Mouse (Mus musculus) bone marrow macrophage, adult 2 months (primary cell): ENCODE measurements around the gene Ebi3.

Source experiments
- CTCF ChIP-seq: IDR thresholded peaks from 2 replicates; pipeline ENCODE4 v1.5.1; 2012; ENCODE audit warnings: low read depth, mild to moderate bottlenecking, low read length, moderate library complexity
- POLR2A ChIP-seq: IDR thresholded peaks from 2 replicates; pipeline ENCODE4 v1.6.1; 2012; ENCODE audit warnings: mild to moderate bottlenecking, low read depth, low read length, borderline replicate concordance

DNA sequence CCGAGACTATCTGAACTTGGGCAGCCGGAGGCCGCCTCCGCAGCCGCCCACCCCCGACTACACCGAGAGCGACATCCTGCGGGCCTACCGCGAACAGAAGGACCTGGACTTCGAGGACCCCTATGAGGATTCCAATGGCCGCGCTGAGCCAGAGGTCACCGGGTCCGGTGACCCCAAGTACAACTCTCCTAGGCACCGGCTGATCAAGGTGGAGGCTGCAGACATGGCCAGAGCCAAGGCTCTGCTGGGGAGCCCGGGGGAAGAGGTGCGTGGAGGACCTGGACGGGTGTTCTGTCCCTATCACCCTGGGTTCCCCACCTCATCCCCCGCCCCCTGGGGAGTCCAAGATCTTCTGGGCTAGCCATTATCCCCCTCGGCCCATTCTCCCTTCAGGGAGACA is 19.0 kb downstream of the Ebi3 start:
- TF ChIP-seq CTCF (no peak), POLR2A (no peak)
